Mouse (Mus musculus) gastrocnemius, adult 2 months (tissue): ENCODE data around the gene Kcnma1. TPM values are rescaled to one million over a fixed set of nuclear protein-coding genes. Genes with fewer than 3 reads are reported as not detected.
A peak's percentile ranks its signal among the peaks of the same experiment; 100 is the strongest.

ENCODE experiments used
- DNase-seq: peaks from one replicate; pipeline ENCODE4 v3.0.0; 2022
- H3K27ac ChIP-seq: fragments of 200-600 bp; 2 replicates; pipeline ENCODE4 v1.8.1; 2022; ENCODE audit warnings: mild to moderate bottlenecking
- H3K4me3 ChIP-seq: fragments of 200-600 bp; 2 replicates; pipeline ENCODE4 v1.8.1; 2022; ENCODE audit warnings: mild to moderate bottlenecking, moderate library complexity
- CTCF ChIP-seq: fragments of 200-600 bp; IDR thresholded peaks from 2 replicates; pipeline ENCODE4 v1.8.1; 2022; ENCODE audit warnings: antibody characterized with exemption, mild to moderate bottlenecking, moderate library complexity
- intact Hi-C: fragments of 180-260 bp; cut with DNase I; formaldehyde crosslinking; loops from one replicate; pipeline ENCODE4 v1.15.1; 2025
- total RNA-seq, 2 experiments: library from RNA; stranded (reverse); gene quantifications; 2 replicates each; pipeline ENCODE4 v1.2.3; 2021

Kcnma1 gene
- total RNA-seq, 2 experiments from 2014 or later = 52.6 to 80.4 TPM

DNA sequence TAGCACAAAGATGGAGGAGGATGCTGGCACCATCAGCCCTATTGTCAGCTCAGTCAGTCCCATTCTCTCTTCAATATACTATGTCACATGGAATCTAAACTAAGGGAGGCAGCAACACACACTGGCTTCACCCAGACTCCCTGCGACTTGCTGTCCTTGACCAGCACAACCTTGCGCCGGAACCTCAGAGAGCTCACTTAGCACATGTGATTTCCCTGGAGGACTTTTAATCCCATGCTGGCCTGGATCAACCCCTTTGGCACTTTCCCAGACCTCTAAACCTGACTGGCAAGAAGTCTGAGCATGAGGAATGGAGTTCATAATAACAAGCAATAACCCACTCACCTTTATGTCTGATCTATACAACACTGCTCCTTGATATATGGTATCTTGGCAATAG lies 280.1 kb downstream of the Kcnma1 start:
- Histone ChIP-seq H3K27ac (no peak overlapping the region), H3K4me3 (no peak overlapping the region)
- peak; percentile 36 for DNase-seq
- intact Hi-C loops = no loop called here
- no peak for TF ChIP-seq CTCF

DNA sequence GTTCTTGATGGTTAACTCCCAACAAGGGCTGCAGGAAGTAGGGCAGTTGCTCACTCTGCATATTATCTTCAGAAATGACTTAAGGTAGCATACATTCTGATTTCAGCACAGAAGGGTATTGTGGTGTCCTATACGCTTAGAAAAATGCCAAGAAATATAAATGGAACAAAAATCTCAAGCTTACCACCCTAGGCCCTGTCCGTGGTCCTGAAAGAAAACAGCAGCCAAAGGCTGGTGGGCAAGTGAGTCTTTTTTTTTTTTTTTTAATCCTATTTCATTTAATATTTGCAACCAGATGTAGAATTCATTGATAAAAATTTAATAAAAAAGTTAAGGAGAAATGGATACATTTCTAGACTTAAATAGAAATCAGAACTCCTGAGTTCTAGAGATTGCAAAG lies 284.9 kb downstream of the Kcnma1 start:
- Histone ChIP-seq H3K27ac (no peak overlapping the region), H3K4me3 (no peak overlapping the region)
- intact Hi-C loops = no loop called here
- no peak for TF ChIP-seq CTCF
- no peak for DNase-seq

DNA sequence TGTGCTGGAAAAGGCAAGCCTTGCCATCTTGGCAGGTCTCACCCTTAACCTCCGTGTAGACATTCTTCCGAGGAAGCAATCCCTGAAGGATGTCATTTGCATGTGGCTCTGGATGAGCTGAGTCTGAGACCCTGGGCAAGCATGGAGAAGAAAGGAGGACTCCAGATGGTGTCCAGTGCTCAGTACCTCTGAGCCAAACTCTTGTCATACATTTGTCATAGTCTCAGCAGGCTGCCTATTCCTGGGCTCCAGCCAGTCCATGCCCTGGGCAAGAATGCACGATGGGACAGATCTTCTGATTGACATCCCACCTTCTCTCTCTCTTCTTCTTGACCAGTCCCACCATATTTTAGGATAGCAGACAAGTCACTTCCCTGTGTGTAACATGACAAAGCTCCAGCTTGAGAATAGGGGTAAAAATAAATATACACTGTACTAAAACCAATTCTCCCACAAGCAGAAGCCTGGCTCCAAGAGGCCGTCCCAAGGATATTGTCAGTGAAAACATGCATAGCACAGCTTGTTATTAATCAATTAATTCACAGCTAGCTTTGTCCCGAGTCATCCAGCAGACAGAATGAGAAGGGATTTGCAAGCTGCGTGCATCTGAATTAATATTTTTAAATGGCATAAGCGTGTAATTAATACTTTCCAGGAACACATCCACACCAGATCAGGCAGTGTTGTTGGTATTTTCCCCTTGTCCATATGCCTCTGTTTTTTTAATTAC lies 290.4 kb downstream of the Kcnma1 start:
- intact Hi-C loops = no loop called here
- no peak for TF ChIP-seq CTCF
- no peak for DNase-seq
- Histone ChIP-seq H3K4me3 (no peak overlapping the region), H3K27ac (no peak overlapping the region)

DNA sequence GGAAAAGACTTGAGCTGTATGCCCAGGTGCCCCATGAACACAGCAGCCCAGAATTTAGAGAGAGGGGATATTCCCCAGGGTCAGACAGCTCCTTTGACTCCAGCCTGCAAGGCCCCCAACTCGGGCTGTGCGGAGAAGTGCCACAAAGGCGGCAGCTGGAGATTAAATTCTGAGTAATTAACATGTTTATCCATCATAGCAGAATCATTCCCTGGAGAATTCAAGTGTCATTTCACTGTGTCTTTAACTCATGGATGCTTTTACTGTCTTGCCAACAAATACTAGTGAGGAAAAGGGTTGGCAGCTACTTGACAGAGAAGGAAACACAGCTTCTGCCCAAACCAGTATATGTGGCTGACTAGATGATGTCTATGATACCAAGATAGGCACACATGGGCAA lies 295.0 kb downstream of the Kcnma1 start:
- intact Hi-C loops = no loop called here
- Histone ChIP-seq H3K4me3 (no peak overlapping the region), H3K27ac (no peak overlapping the region)
- no peak for TF ChIP-seq CTCF
- DNase-seq = no peak

DNA sequence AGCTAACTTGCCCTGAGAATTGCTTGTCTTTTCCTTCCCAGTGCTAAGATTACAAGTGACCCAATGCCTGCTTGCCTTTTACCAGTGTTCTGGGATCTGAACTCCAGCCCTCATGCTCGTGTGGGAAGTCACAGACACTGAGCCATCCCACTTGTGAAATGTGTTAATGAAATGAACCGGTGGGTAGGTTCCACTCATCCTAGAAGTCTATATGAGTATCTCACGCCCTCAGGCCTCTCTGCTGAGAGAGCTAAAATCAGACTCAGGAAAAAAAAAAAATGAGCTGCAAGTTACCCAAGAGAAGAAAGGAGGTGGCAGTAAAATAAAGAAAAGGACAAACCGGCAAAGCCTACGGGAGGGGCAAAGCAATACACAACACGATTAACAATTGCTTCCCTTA lies 295.6 kb downstream of the Kcnma1 start:
- H3K4me3 ChIP-seq = no peak overlapping the region
- no peak overlapping the region for H3K27ac ChIP-seq
- intact Hi-C loops = no loop called here
- TF ChIP-seq CTCF = no peak
- DNase-seq = no peak

DNA sequence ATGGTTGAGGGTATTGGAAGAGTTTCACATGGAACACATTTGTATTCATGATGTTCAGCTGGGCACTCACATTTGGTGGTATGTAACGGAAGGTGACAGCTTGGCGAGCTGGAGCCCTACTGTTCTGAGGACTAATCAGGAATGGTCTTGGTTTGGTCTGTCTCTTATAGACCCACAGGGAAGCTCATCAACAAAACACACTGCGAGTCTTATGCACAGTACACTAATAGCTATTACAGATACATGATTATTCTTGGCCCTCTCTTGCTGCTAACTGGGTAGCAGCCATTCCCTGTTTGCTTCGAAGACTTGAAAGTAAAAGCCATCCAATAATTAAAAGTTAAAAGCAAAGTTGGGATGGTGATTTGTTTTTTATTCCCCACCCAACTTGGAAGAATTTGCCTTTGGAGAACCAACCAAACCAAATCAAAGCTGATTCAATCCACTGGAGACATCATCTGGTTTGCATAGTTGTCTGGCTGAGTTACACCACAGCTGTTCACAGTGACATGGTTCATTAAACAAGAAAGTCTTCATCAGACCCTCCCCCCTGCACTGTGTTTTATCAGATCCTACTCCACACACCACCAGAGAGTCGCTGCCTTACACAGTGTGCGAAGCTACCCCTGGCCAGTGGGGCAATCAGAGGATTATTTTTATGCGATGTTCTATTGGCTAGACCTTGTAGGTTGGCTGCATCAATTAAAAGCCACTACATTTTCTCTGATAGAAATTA lies 299.7 kb downstream of the Kcnma1 start:
- H3K27ac ChIP-seq = no peak overlapping the region
- TF ChIP-seq CTCF = no peak
- intact Hi-C loops = no loop called here
- H3K4me3 ChIP-seq = no peak overlapping the region
- DNase-seq = no peak

DNA sequence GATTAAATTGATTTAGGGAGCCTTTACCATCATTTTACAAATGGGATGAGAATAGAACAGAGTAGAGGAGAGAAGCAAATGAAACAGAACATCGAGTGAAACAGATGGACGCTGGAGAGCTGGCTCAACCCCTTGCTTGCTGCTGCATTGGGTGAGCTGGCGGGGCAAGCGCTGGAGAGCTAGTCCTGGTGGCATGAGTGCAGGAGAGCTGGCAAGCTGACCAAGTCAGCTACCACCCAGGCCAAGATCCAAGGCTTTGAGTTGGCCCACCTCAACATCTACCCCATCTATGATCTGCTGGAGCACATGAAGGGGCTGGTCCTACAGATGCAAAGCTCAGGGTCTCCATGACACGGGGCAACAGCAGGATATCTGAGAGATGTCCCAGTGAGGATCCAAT lies 301.4 kb downstream of the Kcnma1 start:
- no peak overlapping the region for H3K4me3 ChIP-seq
- DNase-seq = no peak
- intact Hi-C loops = no loop called here

DNA sequence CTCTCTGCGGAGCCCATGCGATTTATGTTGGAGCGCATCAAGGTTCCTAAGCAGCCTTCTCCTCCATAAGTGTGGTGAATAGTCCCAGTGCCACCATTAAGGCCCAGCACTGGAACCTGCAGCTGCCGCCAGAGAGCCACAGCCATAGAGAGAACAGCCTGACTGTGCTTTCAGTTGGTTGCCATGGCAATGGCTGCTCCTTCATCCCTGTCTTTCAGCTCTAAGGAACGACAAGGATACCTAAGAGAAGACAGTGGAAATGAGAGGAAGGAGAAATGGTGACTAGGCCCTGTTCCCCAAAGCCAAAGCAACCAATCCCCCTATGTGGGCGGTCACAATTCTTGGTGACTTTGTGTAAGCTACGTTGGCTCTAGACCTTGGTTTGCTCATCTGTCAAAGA lies 303.3 kb downstream of the Kcnma1 start:
- DNase-seq = no peak
- Histone ChIP-seq H3K27ac (no peak overlapping the region), H3K4me3 (no peak overlapping the region)
- intact Hi-C loops = no loop called here
- TF ChIP-seq CTCF = no peak

More for the DNA sequence above, 301.4 kb downstream of the Kcnma1 start:
- TF ChIP-seq CTCF = no peak
- no peak overlapping the region for H3K27ac ChIP-seq

DNA sequence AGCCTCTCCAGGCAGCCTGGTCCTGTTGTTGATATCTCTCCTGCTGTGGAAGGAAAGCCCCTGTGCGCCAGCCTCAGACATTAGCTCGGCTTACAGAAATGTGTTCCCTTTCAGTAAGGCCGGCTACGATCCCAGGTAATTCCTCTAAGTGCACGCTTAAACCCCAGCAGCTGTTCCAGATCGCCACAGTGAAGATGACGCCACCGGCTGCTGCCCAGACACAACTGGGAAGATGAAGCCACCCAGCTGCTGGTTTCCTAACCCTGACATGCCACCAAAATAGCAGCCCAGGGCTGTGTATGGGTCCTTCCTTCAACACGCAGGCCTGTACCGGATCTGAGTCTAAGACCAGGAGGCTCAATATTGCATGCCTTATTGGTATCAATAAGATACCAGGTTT lies 307.5 kb downstream of the Kcnma1 start:
- no peak for TF ChIP-seq CTCF
- DNase-seq = peak; percentile 76
- Histone ChIP-seq H3K27ac (peak overlapping the region; percentile 73), H3K4me3 (0 out of 2 replicates have a peak overlapping the region, but pooled peaks have one; percentile 5)
- intact Hi-C loops = no loop called here

DNA sequence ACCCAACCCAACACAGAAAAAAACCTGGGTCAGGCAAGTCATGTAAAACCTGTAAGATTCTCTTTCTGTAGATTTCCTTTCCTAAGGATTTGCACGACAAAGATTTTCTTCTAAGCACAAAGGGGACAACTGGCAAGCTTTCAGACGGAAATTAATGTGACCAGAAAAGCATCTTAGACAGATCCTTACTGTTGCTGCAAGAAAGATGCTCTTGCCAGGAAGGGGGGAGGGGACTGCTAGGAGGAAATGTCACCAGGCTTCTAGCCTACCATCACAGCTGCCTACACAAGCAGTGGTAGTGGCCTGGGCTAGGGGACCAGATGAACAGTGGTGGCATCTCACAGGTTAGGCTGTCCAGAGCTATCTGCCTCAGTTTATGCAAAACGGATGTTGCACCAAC lies 308.6 kb downstream of the Kcnma1 start:
- Histone ChIP-seq H3K27ac (no peak overlapping the region), H3K4me3 (no peak overlapping the region)
- no peak for TF ChIP-seq CTCF
- DNase-seq = no peak
- intact Hi-C loops = no loop called here

DNA sequence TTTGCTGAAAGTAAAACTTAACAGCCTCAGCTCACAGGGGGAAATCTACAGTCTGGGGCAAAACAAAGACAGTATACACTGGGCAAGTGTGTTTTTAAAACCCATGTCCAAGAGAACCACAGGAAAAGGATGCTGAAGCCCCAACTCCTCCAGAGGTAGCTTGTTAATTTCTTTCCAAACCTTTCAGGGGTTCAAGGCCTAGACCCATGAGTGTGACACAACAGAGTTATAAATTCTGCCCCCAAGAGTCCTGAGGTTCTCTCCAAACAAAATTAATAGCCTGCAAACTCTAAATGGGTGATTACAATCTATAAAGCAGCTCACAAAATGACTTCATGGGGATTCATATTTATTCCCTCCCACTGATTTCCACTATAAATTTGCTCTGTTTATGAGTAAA lies 310.0 kb downstream of the Kcnma1 start:
- no peak for TF ChIP-seq CTCF
- no peak for DNase-seq
- Histone ChIP-seq H3K4me3 (no peak overlapping the region), H3K27ac (no peak overlapping the region)
- intact Hi-C loops = no loop called here

DNA sequence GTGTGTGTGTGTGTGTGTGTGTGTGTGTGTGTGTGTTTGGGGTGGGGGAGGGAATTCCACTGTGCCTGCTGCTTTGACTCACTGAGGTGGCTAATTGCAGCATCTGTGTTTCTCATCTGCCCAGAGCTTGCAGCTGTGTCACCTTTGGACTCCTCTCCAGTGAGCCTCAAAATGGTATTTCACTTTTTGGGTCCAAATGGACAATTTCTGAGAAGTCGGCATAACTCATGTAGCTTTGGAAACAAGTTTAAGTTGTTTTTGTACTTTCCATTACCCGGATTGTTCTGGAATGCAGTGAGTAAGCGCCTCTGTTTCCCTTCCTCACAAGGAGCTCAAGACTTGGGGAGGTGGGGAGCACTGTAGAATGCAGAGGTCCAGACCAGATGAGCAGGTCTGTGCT lies 317.9 kb downstream of the Kcnma1 start:
- no peak for TF ChIP-seq CTCF
- DNase-seq = no peak
- Histone ChIP-seq H3K27ac (peak overlapping the region; percentile 40; the same call in 1 of the 2 replicates), H3K4me3 (no peak overlapping the region)
- intact Hi-C loops = no loop called here

DNA sequence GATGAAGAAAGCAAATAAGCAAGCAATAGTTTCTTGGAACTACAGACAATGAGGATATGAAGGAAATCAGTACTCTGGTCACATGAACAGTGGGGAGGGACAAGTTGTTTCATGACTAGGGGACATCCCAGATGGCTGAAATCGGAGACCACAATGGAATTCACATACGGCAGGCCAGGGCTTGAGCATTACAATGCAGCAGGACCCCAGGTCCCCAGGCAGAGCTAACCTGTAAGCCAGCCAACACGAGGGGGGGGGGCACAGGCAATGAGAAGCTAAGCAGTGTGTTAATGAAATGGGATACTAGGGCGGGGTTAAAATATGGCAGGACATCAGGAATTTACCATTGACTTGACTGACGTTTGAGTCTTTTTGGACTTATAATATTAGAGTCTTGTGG lies 324.6 kb downstream of the Kcnma1 start:
- DNase-seq = peak; percentile 45
- intact Hi-C loops = loop anchor here (5.0 kb wide), 1 partner anchor 318 kb away; no protein-coding TSS in a partner anchor
- no peak overlapping the region for H3K4me3 ChIP-seq
- no peak overlapping the region for H3K27ac ChIP-seq
- no peak for TF ChIP-seq CTCF
